Mouse (Mus musculus): ENCODE results near the gene Pmm1. TPM values are rescaled to one million over a fixed set of nuclear protein-coding genes. Genes with fewer than 3 reads are reported as not detected.
A peak's percentile ranks its signal among the peaks of the same experiment; 100 is the strongest.
"Not testable (repeated sequence)": the region's sequence is repeated elsewhere in the genome, so short reads cannot be mapped to it uniquely, and the experiment has no call there.

Gene Pmm1
- 102 and 108 TPM in 2 replicates for polyA plus RNA-seq (2015; fragmentation: Nextera tagmentation; extraction: Ambion mirVana)

GRCm38 (mm10) chr15:81960171-81961077 lies at the start of gene Pmm1:
TSS of gene Pmm1 (minus strand) at chr15:81960930.
- H3K9me3 ChIP-seq = no peaks in the 10 kb centered on the region
- under 1% methylated on average over 75 of the region's 77 CpGs for WGBS
- H3K9ac ChIP-seq = peak within 1 kb of the TSS; percentile 73
- peaks cover 16% of the 10 kb centered on the region for H3K4me1 ChIP-seq (replicated peaks)
- peak within 1 kb of the TSS; percentile 89 for H3K27ac ChIP-seq (replicated peaks)
- ATAC-seq (ENCODE audit: low FRiP score, low read depth) = peak; percentile 96
- H3K4me2 ChIP-seq = peak within 1 kb of the TSS; percentile 86
- peaks cover 3% of the 10 kb centered on the region; the same call in 1 of the 2 replicates for H3K36me3 ChIP-seq
- H3K4me3 ChIP-seq = peak within 1 kb of the TSS; percentile 66
- H3K27me3 ChIP-seq = no peaks in the 10 kb centered on the region

DNA sequence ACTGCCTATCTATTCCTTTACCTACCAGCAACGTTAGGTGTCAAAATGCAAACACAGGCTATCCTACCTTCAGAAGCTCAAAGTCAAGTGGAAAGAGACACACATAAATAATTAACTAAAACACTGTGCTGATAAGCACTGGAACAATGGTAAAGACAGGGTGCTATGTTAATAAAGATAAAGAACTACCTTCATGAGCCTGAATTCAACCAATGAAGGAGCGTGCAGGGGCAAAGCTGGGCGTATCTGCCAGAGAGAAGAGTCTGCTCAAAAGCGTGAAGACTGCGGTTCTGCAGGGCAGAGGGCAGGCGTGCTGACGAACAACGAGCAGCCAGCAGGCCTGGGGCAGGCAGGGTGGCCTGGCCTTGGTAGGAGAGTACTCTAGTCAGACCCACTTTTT lies 43.5 kb upstream of the Pmm1 start:
- Histone ChIP-seq H3K9me3 (no peaks in the 10 kb centered on the region), H3K4me1 (replicated peaks) (no peaks in the 10 kb centered on the region), H3K27me3 (no peaks in the 10 kb centered on the region), H3K36me3 (peaks cover 15% of the 10 kb centered on the region), H3K27ac (replicated peaks) (no peak overlapping the region), H3K4me3 (no peak overlapping the region), H3K9ac (no peak overlapping the region), H3K4me2 (no peak overlapping the region)
- 94% methylated on average over 8 of the region's 8 CpGs for WGBS
- ATAC-seq (ENCODE audit: low FRiP score, low read depth) = no peak

- Histone ChIP-seq H3K4me3 (no peak overlapping the region), H3K27me3 (no peaks in the 10 kb centered on the region), H3K27ac (replicated peaks) (no peak overlapping the region), H3K36me3 (peaks cover 47% of the 10 kb centered on the region), H3K4me2 (no peak overlapping the region), H3K9ac (no peak overlapping the region), H3K4me1 (replicated peaks) (0 out of 2 replicates have a peak, but pooled peaks cover 4% of the 10 kb centered on the region), H3K9me3 (no peaks in the 10 kb centered on the region)
- 88% methylated on average over 6 of the region's 6 CpGs for WGBS
- no peak for ATAC-seq (ENCODE audit: low FRiP score, low read depth)
Measured at GRCm38 (mm10) chr15:81993992-81994391, 33.3 kb upstream of the Pmm1 start.

GRCm38 (mm10) chr15:81990549-81990948 lies 29.8 kb upstream of the Pmm1 start:
- no peak overlapping the region for H3K27ac ChIP-seq (replicated peaks)
- no peak overlapping the region for H3K4me3 ChIP-seq
- 0 out of 2 replicates have a peak, but pooled peaks cover 9% of the 10 kb centered on the region for H3K4me1 ChIP-seq (replicated peaks)
- no peaks in the 10 kb centered on the region for H3K27me3 ChIP-seq
- no peak overlapping the region for H3K9ac ChIP-seq
- H3K36me3 ChIP-seq = peaks cover 18% of the 10 kb centered on the region
- ATAC-seq (ENCODE audit: low FRiP score, low read depth) = no peak
- H3K9me3 ChIP-seq = no peaks in the 10 kb centered on the region
- H3K4me2 ChIP-seq = no peak overlapping the region
- 50% methylated on average over 7 of the region's 7 CpGs for WGBS

DNA sequence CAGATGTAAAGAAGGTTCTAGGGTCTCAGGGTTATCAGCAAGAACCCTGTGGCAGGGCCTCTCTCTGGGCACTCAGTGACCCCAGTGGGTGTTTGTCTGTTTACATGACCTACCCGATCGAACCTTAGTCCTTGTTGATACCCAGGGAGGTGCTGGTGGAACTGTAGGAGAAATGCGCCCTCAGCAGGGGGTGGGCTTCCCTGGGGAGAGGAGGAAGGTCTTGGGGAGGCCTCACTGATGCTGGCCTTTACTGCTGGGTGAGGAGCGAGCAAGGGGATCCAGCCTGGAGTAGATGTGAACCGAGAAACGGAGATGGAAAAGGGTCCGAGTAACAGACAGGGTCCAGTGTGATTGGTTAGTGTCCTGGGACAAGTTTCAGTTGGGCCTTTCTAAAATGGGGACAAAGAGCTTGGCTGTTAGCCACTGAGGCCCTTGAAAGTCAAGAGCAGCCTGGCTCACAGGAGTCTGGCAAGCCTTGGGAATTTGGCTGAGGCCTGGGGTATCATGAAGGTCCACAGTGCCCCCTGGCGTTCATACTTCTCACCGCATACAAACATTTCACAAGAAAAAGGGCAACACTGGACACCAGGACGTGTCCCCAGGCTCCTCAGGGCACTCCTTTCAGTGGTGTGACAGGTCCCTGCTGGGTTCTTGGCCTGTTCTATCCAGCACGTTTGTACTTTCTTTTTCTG lies 28.8 kb upstream of the Pmm1 start:
- no peak overlapping the region for H3K4me3 ChIP-seq
- ATAC-seq (ENCODE audit: low FRiP score, low read depth) = peak; percentile 82
- no peaks in the 10 kb centered on the region for H3K27me3 ChIP-seq
- H3K9ac ChIP-seq = no peak overlapping the region
- H3K4me1 ChIP-seq (replicated peaks) = 0 out of 2 replicates have a peak, but pooled peaks cover 9% of the 10 kb centered on the region
- H3K4me2 ChIP-seq = no peak overlapping the region
- no peak overlapping the region for H3K27ac ChIP-seq (replicated peaks)
- H3K36me3 ChIP-seq = peaks cover 17% of the 10 kb centered on the region
- H3K9me3 ChIP-seq = no peaks in the 10 kb centered on the region
- WGBS = 36% methylated on average over 11 of the region's 11 CpGs

- ATAC-seq (ENCODE audit: low FRiP score, low read depth) = no peak
- H3K4me1 ChIP-seq (replicated peaks) = 0 out of 2 replicates have a peak, but pooled peaks cover 9% of the 10 kb centered on the region
- H3K36me3 ChIP-seq = peaks cover under 1% of the 10 kb centered on the region; the same call in 1 of the 2 replicates
- no peak within 1 kb of the TSS for H3K9ac ChIP-seq
- H3K4me3 ChIP-seq = no peak within 1 kb of the TSS
- H3K27ac ChIP-seq (replicated peaks) = no peak within 1 kb of the TSS
- H3K27me3 ChIP-seq = no peaks in the 10 kb centered on the region
- no peak within 1 kb of the TSS for H3K4me2 ChIP-seq
- WGBS = 75% methylated on average over 3 of the region's 3 CpGs
- H3K9me3 ChIP-seq = no peaks in the 10 kb centered on the region
Measured at GRCm38 (mm10) chr15:81987646-81988045, 26.9 kb upstream of the Pmm1 start, which contains the start of gene Xrcc6. TSS of gene Xrcc6 (plus strand) at chr15:81987835.

GRCm38 (mm10) chr15:81985267-81986161 lies 24.8 kb upstream of the Pmm1 start:
- 54% methylated on average over 2 of the region's 2 CpGs for WGBS
- Histone ChIP-seq H3K27me3 (no peaks in the 10 kb centered on the region), H3K36me3 (no peaks in the 10 kb centered on the region), H3K27ac (replicated peaks) (0 out of 2 replicates have a peak overlapping the region, but pooled peaks have one; percentile 22), H3K9me3 (no peaks in the 10 kb centered on the region), H3K4me3 (no peak overlapping the region), H3K4me1 (replicated peaks) (0 out of 2 replicates have a peak, but pooled peaks cover 9% of the 10 kb centered on the region), H3K9ac (no peak overlapping the region), H3K4me2 (no peak overlapping the region)
- no peak for ATAC-seq (ENCODE audit: low FRiP score, low read depth)

DNA sequence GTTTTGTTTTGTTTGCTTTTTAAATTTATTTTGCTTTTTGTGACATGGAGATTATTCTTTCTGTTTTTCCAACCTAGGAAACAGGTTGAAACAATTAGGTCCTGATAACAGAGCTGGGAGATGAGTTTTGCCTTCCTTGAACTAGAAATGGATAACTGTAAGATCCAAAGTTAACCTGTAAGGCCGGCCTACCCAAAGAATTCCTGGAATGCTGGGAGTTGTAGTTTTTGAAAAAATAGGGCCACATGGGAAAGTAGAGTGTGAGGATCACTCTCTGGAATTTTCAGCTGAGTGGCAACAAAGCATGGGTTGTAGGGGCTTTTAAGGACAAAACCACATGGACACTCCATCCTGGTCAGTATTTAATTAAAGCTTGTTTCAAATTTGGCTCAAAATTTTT lies 21.4 kb upstream of the Pmm1 start:
- Histone ChIP-seq H3K36me3 (no peaks in the 10 kb centered on the region), H3K9ac (no peak overlapping the region), H3K27me3 (no peaks in the 10 kb centered on the region), H3K4me1 (replicated peaks) (0 out of 2 replicates have a peak, but pooled peaks cover 5% of the 10 kb centered on the region), H3K27ac (replicated peaks) (no peak overlapping the region), H3K9me3 (no peaks in the 10 kb centered on the region), H3K4me3 (no peak overlapping the region), H3K4me2 (no peak overlapping the region)
- WGBS = 71% methylated on average over 1 of the region's 1 CpGs
- ATAC-seq (ENCODE audit: low FRiP score, low read depth) = no peak

DNA sequence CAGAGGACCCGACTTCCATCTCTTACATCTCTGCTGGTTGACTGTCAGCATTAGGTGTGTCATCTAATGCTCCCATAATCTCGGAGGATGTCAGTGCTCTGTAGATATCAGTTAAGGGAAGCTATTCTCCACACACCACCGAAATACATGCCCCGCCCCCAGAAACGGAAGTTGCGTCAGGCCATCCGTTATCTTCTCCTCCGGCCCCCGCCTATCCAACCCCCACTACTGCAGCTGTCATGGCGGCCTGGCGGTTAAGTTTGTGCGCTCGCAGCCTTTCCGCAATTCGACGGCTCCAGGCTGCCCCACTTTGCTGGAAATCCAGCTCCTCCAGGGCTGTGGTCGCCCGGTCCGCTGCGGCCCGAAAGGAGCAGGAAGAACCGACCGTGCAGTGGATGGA lies 19.6 kb upstream of the Pmm1 start, which contains the start of gene 1700029P11Rik:
Gene 1700029P11Rik, plus strand, starts transcription at position 220 of the 400 bp plus-strand sequence.
- Histone ChIP-seq H3K9ac (no peak within 1 kb of the TSS), H3K4me3 (no peak within 1 kb of the TSS), H3K27ac (replicated peaks) (no peak within 1 kb of the TSS), H3K4me2 (no peak within 1 kb of the TSS), H3K9me3 (no peaks in the 10 kb centered on the region), H3K36me3 (no peaks in the 10 kb centered on the region), H3K4me1 (replicated peaks) (no peaks in the 10 kb centered on the region), H3K27me3 (no peaks in the 10 kb centered on the region)
- ATAC-seq (ENCODE audit: low FRiP score, low read depth) = no peak
- 97% methylated on average over 23 of the region's 23 CpGs for WGBS

DNA sequence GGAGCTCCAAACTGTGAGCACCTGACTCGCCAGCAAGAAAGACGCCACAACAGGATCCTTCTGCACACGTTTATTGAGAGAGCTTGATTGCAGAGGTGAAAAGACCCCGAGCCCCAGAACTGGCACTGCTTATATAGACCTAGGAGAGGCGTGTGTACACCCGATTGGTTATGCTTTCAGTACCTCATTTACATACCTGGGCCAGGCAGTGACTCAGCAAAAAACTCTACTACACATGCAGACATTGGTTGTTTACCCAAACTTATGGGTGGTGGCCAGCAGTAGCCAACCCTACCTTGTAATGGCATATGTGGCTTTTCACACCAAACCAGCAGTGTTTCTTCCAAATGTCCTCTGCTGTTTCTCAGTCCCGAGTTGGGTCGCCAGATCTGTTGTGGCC lies 14.4 kb upstream of the Pmm1 start:
- H3K27ac ChIP-seq (replicated peaks); H3K27me3 ChIP-seq; H3K36me3 ChIP-seq; H3K4me1 ChIP-seq (replicated peaks); H3K9me3 ChIP-seq; H3K4me2 ChIP-seq; H3K9ac ChIP-seq; ATAC-seq (ENCODE audit: low FRiP score, low read depth); H3K4me3 ChIP-seq: not testable (repeated sequence)
- WGBS = 92% methylated on average over 8 of the region's 8 CpGs

DNA sequence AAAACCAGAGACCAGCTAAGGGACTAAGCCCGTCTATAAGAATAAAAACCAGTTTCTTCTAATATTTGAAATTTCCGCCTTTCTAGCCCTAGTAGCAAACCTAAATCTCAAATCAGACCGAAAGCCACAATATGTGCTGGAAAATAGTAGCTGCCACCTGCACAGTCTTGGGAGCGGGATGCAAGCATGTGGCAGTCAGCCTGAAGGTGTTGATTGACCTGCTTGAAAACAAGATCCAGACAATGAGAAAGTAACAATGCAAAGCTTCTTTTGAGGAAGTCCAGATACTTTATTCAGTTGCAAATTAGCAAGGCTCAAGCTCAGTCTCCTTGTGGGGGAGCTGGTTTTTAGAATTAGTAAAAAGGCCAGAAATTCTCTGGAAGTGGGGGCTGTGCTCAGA lies 9.8 kb upstream of the Pmm1 start:
- H3K4me3 ChIP-seq; H3K4me1 ChIP-seq (replicated peaks); H3K4me2 ChIP-seq; H3K27me3 ChIP-seq; H3K9me3 ChIP-seq; H3K9ac ChIP-seq; H3K36me3 ChIP-seq; ATAC-seq (ENCODE audit: low FRiP score, low read depth); H3K27ac ChIP-seq (replicated peaks): not testable (repeated sequence)
- WGBS = 87% methylated on average over 4 of the region's 4 CpGs
